Mouse (Mus musculus) kidney, adult 2 months (tissue): Measurements from ENCODE around the gene Tnnt1.

Source experiments
- CTCF ChIP-seq: fragments of 200-500 bp; conservative IDR thresholded peaks from 2 replicates; pipeline ENCODE4 v1.5.1; 2011; ENCODE audit warnings: low read depth, mild to moderate bottlenecking, control low read depth, low read length, moderate library complexity, mixed read lengths; ENCODE audit not compliant: insufficient read depth, insufficient read length
- POLR2A ChIP-seq: fragments of 200-500 bp; IDR thresholded peaks from one replicate; pipeline ENCODE4 v1.6.1; 2011; ENCODE audit warnings: low read depth, low read length, control low read depth

GRCm38 (mm10) chr7:4500892-4501471 is 15.2 kb downstream of the Tnnt1 start:
- TF ChIP-seq CTCF (no peak), POLR2A (no peak)
